Mouse (Mus musculus) adrenal gland, postnatal 25 days (tissue): Measurements from ENCODE around the gene Sbno1. TPM values are rescaled to one million over a fixed set of nuclear protein-coding genes. Genes with fewer than 3 reads are reported as not detected.

Experiments used
- DNase-seq: peaks from one replicate; pipeline ENCODE4 v3.0.0; 2021; ENCODE audit warnings: mixed read lengths
- total RNA-seq: library from RNA; stranded (reverse); gene quantifications from 2 replicates; pipeline ENCODE4 v1.2.3, GENCODE M21; 2021

The Sbno1 gene
- total RNA-seq, 1 experiment from 2014 or later, result 104 TPM

DNA sequence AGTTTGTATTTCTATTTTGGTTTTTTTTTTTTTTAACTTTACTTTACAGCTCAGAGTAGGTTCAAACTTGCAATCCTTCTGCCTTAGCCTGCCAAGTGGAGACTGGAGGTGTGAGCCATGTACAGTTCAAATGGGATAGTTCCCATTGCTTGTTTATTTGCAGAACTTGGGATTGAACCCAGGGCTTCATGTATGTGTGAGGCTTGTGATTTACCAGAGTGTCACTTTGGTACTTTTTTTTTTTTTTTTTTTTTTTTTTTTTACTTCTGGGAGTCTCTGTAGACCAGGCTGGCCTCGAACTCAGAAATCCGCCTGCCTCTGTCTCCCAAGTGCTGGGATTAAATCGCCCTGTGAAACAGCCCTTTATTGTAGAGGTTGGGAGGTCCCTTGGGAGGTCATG is 18.4 kb upstream of the Sbno1 start:
- no peak for DNase-seq

- no peak for DNase-seq
Measured at GRCm38 (mm10) chr5:124442628-124443027, 16.8 kb upstream of the Sbno1 start.

DNA sequence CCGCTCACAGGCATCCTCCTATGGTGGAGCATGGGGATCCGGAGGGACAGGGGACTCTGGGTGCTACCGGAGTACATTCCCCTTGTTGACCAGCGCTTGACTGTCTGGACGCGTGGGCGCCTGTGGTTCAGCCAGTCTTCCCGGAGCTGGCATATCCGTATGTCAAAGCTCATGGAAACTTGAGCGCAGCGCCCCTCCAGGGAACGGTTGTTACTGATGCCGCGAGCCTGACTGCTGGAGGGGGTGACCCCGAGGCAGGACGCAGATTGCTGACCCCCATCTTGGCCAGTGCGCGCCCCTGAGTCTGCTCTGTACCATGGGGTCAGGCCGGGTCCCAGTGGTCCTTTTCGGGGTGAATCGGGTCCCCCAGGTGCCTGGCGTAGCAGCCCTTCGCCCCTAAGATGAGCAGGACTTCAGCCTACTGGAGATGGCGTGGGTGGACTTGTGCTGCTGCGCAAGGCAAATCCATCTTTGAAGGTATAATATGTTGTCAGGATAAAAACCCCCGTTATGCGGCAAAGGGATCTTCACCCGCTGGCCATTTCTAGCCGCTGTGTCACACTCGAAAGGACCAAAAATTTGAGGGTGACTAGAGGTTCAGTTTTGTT is 14.4 kb upstream of the Sbno1 start:
- no peak for DNase-seq

GRCm38 (mm10) chr5:124439447-124440093 is 13.8 kb upstream of the Sbno1 start, which contains the start of gene Kmt5a:
Gene Kmt5a (plus strand): TSS chr5:124439930.
- DNase-seq, result peak; percentile 96

GRCm38 (mm10) chr5:124438746-124439145 is 12.9 kb upstream of the Sbno1 start:
- DNase-seq, result no peak

GRCm38 (mm10) chr5:124438229-124438628 is 12.4 kb upstream of the Sbno1 start:
- no peak for DNase-seq

DNA sequence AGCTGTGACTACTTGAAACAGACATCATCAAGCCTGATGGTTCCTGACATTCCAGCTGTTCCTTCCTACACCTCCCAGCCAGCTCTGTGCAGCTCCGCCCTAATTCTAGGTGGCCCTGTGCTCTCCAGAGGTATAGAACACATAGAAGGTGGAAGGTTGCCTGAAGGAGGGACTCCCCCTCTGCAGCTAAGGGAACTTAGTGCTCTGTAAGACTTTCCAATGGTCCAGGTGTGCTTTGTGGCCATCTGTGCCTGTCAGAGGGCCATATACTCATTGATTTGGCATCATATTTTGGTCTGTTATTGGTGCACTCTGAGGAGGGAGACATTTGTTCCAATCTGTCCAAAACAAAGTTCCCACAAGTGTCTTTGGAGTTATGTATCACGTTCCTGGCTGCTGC is 7.2 kb upstream of the Sbno1 start:
- DNase-seq, result no peak

DNA sequence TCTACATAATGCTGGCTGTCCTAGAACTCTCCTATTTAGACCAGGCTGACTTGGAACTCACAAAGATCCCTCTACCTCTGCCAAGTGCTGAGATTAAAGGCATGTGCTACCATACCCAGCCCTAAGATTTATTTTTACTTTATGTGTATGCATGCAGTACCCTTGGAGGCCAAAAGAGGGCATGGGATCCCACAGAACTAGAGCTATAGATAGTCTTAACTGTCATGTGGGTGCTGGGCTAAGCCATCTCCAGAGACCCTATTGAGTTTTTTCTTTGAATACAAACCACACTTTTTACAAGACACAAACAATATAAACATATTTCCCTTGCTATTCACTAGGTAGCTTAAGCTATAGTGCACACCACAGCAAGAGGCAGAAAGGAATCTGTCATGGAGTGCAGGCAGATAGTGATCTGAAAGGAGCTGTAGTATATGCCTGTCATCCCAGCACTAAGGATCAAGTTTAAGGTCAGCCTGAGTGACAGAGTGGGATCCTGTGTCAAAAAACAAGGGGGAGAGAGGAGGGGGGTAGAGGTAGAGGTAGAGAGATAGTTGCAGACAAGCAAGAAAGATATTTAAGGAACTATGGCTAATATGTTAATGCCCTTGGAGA is 6.7 kb upstream of the Sbno1 start:
- peak; percentile 47 for DNase-seq

DNA sequence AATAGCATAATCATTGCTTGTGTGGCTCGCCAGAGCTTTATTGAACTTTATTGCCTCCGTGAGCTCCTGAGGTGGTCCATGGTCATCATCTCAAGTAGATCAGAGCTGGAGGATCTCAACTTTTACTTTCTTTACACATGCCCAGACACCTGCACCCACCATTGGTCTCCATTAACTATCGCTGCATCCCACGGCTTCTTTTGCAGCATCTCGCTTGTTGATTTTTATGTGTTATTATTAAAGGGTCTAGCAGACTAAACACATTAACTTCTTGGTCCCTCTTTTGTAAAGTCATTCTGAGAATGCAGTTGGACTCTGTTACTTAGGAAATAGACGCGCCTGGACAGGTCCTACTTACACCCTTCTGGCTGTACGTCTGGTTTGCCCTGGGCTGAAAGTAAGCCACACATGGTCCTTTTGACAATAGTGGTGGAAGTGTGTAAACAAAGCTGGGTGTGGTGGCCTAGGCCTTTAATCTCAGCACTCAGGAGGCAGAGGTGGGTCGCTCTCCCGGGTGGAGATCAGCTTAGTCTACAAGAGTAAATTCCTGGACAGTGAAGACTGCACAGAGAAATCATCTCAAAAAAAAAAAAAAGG is 772 bp upstream of the Sbno1 start:
- DNase-seq, result no peak

- peak; percentile 31 for DNase-seq
Measured at GRCm38 (mm10) chr5:124424723-124425411, 934 bp downstream of the Sbno1 start.

DNA sequence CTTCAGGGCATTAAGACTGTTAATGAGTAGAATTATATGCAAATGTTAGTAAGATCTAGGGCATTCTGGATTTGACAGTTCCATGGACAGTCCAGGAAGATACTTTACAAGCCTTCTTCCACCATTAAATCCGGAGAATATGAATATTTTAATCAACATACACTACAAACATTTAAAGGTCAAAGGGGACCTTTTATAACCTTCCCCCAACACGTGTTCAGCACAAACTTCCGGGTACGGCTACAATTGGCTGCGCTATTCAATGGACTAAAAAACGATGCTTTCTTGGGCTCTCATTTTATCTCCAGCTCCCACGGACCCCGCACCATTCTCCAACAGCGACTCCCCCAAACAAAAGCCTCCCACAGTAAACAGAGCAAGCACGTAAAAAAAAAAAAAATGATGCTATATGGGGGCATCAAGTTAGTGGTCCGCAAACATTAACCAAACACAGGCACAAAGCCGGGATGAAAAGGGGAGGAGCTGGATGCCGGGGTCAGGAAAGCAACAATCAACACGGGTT is 1.5 kb downstream of the Sbno1 start:
- DNase-seq, result no peak

DNA sequence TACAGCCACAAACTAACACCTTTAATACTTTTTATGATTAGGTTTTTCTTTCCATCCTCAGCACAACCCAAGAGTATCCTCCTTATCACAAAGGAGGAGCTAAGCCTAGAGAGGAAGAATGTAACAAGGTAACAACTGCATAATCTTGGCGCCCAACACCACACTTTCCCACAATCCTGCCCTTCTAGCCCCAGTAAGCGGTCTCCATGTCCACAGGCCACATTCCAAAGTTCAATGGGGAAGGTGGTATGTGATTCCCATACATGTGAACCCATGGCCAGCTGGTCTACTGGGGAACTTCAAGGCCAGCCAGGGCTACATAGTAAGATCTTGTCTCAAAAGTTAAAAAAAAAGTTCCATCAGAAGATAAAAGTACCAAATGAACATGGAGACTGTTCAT is 4.0 kb downstream of the Sbno1 start:
- no peak for DNase-seq

DNA sequence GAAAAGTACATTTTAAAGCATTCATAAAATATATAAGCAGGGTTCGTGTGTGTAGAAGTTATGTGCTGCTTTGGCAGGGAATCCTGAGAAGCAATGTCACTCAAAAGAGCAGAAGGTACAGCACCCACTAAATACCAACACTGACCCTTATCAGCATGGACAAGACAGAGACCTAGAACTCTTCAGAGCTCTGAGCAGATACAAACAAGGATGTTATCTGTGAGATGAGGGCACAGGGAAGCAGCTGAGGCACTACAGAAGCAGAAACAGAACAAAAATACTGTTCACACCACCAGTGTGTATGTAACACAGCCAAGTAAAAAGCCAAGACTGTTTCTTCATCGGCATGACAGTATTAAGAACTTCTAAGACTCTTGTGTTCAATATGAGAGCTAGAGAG is 6.9 kb downstream of the Sbno1 start:
- no peak for DNase-seq

- no peak for DNase-seq
Measured at GRCm38 (mm10) chr5:124412163-124412562, 13.6 kb downstream of the Sbno1 start.

DNA sequence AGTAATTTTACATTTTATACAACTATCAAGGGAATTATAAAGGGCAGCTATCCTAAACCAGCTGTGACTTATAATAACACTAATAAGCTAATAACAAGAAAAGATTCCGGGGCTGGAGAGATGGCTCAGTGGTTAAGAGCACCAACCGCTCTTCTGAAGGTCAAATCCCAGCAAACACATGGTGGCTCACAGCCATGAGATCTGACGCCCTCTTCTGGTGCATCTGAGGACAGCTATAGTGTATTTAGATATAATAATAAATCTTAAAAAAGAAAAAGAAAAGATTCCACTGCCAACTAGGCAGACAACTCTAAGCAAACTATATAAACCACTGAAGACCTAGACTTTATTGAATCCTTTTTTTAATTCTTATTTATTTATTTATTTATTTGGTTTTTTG is 15.0 kb downstream of the Sbno1 start:
- no peak for DNase-seq

DNA sequence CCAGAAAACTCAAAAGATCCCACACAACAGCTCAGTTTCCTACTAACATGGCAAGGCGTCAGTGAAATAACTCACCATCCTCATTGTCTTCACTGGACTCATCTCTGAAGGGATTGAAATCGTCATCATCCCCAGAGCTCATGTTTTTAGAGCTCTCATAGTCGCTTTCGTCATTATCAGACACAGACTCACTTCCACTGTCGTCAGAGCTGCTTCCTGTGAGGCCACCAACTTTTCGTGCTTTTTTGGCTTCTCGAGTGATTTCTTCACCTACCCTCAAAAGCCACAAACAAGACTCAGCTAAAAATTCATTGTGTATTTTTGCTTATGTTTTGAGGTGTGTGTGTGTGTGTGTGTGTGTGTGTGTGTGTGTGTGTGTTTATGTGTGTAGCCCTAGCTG is 32.1 kb downstream of the Sbno1 start:
- no peak for DNase-seq

GRCm38 (mm10) chr5:124392412-124392811 is 33.4 kb downstream of the Sbno1 start:
- no peak for DNase-seq

- DNase-seq, result no peak
Measured at GRCm38 (mm10) chr5:124387932-124388331, 37.9 kb downstream of the Sbno1 start.

GRCm38 (mm10) chr5:124380121-124380520 is 45.7 kb downstream of the Sbno1 start:
- no peak for DNase-seq

DNA sequence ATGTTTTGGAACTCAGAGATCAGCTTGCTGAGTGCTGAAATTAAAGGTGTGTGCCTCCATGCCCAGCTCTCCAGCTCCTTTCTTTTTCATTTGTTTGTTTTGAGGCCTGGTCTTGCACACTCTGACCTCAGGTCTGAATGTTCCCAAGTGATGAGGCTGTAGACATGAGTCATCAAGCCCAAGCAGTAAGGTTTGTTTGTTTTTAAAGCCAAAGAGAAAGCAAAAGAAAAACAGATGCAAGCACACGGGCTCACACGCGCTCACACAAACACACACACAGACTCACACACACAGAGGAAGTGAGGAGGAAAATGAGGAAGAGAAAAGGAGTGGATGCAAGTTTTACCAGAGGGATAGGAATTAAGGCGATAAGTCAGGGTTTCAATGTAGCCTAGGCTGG is 48.7 kb downstream of the Sbno1 start:
- DNase-seq, result no peak

GRCm38 (mm10) chr5:124376401-124376800 is 49.4 kb downstream of the Sbno1 start:
- DNase-seq, result no peak

- DNase-seq, result no peak
Measured at GRCm38 (mm10) chr5:124374298-124374697, 51.5 kb downstream of the Sbno1 start.

DNA sequence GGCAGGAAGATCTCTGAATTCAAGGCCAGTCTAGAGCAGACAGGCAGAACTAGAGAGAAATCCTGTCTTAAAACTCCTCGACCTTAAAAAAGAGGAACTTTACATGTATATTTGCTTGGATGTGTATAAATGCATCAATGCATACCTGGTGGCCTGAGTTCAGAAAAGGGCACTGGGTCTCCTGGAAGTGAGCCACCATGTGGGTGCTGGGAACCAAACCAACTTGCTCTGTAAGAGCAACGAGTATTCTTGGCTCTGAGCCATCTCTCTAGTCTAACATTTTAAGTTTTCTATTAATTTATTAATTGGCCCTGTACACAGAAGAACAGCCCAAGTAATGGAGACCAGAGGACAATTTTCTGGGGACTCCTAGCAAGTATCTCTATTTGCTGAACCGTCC is 59.1 kb downstream of the Sbno1 start:
- DNase-seq, result no peak
